In genomic region chr13:20796651-20797050, GRCm38 (mm10) we compare ENCODE assay signal across 27 mouse cellular contexts. TPM values are rescaled to one million over a fixed set of nuclear protein-coding genes. Genes with fewer than 3 reads are reported as not detected.
DNase-seq lines count a peak whose midpoint lies in the region; ATAC-seq and TF ChIP-seq lines count a peak whose summit lies in the region.
"Had no signal": no experiment of that assay in that cellular context is flagged by ENCODE, and none has a peak within 500 bp of the region (broad histone marks: within the 10 kb centered on the region; RNA-seq: fewer than 3 reads in every experiment).

No protein-coding gene starts in this region.

- H3K9me3 ChIP-seq in kidney, embryonic 14.5 days (ENCODE audit: control insufficient read depth, low read length) = no peaks in the 10 kb centered on the region
- H3K9me3 ChIP-seq in midbrain, embryonic 11.5 days (ENCODE audit: control insufficient read depth, low read length) = no peaks in the 10 kb centered on the region
- H3K9me3 ChIP-seq: forebrain, embryonic 10.5 days; heart, embryonic 12.5 days; heart, embryonic 15.5 days; hindbrain, embryonic 10.5 days; hindbrain, embryonic 13.5 days had no signal

- H3K27ac ChIP-seq in kidney, embryonic 14.5 days (ENCODE audit: low read depth, low read length) = no peak overlapping the region
- H3K27ac ChIP-seq in bone marrow macrophage, adult 2 months (ENCODE audit: insufficient read depth, low read depth, low read length) = peak overlapping the region; percentile 97
- H3K27ac ChIP-seq in midbrain, embryonic 11.5 days (ENCODE audit: low read depth, low read length) = no peak overlapping the region
- H3K27ac ChIP-seq: forebrain, embryonic 10.5 days; gastrocnemius, adult 2 months; heart, embryonic 15.5 days; hindbrain, embryonic 10.5 days; hindbrain, embryonic 13.5 days had no signal

- no peak for TF ChIP-seq POLR2A in bone marrow macrophage, adult 2 months (IDR thresholded peaks at IDR 0.05; ENCODE audit: borderline replicate concordance, low read depth, low read length)

- WGBS in kidney, embryonic 14.5 days = 83% methylated on average over 3 of the region's 3 CpGs
- 87% methylated on average over 3 of the region's 3 CpGs for WGBS in midbrain, embryonic 11.5 days

- no peaks in the 10 kb centered on the region for H3K27me3 ChIP-seq in kidney, embryonic 14.5 days (ENCODE audit: control insufficient read depth, insufficient read depth, low read length)
- H3K27me3 ChIP-seq in midbrain, embryonic 11.5 days (ENCODE audit: control insufficient read depth, insufficient read depth, low read length) = no peaks in the 10 kb centered on the region
- H3K27me3 ChIP-seq: heart, embryonic 12.5 days; heart, embryonic 15.5 days; hindbrain, embryonic 13.5 days had no signal

- H3K4me2 ChIP-seq in kidney, embryonic 14.5 days (replicated peaks; ENCODE audit: low read depth, low read length) = no peak overlapping the region
- no peak overlapping the region for H3K4me2 ChIP-seq in midbrain, embryonic 11.5 days
- H3K4me2 ChIP-seq: heart, embryonic 12.5 days; heart, embryonic 15.5 days; hindbrain, embryonic 13.5 days had no signal

- H3K4me1 ChIP-seq in kidney, embryonic 14.5 days (ENCODE audit: control insufficient read depth, insufficient read depth, low read length) = no peaks in the 10 kb centered on the region
- peaks cover 48% of the 10 kb centered on the region for H3K4me1 ChIP-seq in bone marrow macrophage, adult 2 months (ENCODE audit: control insufficient read depth, insufficient read depth, low read length)
- H3K4me1 ChIP-seq in midbrain, embryonic 11.5 days (ENCODE audit: control insufficient read depth, insufficient read depth, low read length) = no peaks in the 10 kb centered on the region
- H3K4me1 ChIP-seq: heart, embryonic 15.5 days; hindbrain, embryonic 10.5 days; hindbrain, embryonic 13.5 days had no signal

- H3K4me3 ChIP-seq in kidney, embryonic 14.5 days (ENCODE audit: low read length) = no peak overlapping the region
- H3K4me3 ChIP-seq in bone marrow macrophage, adult 2 months (ENCODE audit: insufficient read depth, low read length) = peak overlapping the region; percentile 88
- H3K4me3 ChIP-seq in midbrain, embryonic 11.5 days (ENCODE audit: low read depth, low read length) = no peak overlapping the region
- H3K4me3 ChIP-seq: forebrain, embryonic 10.5 days; gastrocnemius, adult 2 months; heart, embryonic 12.5 days; heart, embryonic 15.5 days; hindbrain, embryonic 10.5 days; hindbrain, embryonic 13.5 days had no signal

- H3K9ac ChIP-seq in kidney, embryonic 14.5 days (ENCODE audit: low read depth, low read length) = no peak overlapping the region
- no peak overlapping the region for H3K9ac ChIP-seq in midbrain, embryonic 11.5 days (ENCODE audit: low read length)
- H3K9ac ChIP-seq: forebrain, postnatal 0 days; heart, embryonic 12.5 days; heart, embryonic 15.5 days; hindbrain, embryonic 13.5 days had no signal

- no peak for TF ChIP-seq CTCF in bone marrow macrophage, adult 2 months (IDR thresholded peaks at IDR 0.05; ENCODE audit: low read depth, low read length)

- DNase-seq in kidney, adult 18-20 months = peak; percentile 29
- peak; percentile 84 for DNase-seq in kidney, adult 9 months
- no peak for DNase-seq in kidney, postnatal 10 days
- DNase-seq in kidney, postnatal 25 days = peak; percentile 44 to 68
- DNase-seq in adrenal gland, adult (ENCODE audit: inconsistent age in 2 of 2, low spot score in 1 of 2) = no peak
- no peak for DNase-seq in midbrain, embryonic 11.5 days (ENCODE audit: low spot score, missing footprints)
- DNase-seq: adrenal gland, adult 8-10 months; adrenal gland, postnatal 25 days; B cell, adult 2 months; cerebellum, adult 18-20 months; cerebellum, adult 9-10 months; cerebellum, postnatal 14 days; forebrain, postnatal 0 days; gastrocnemius, adult 2 months; gastrocnemius, postnatal 14 days; heart, adult 18-20 months; heart, postnatal 10 days; heart, postnatal 36 days had no signal

- H3K36me3 ChIP-seq in kidney, embryonic 14.5 days (ENCODE audit: control insufficient read depth, insufficient read depth, low read length) = no peaks in the 10 kb centered on the region
- no peaks in the 10 kb centered on the region for H3K36me3 ChIP-seq in midbrain, embryonic 11.5 days (ENCODE audit: control insufficient read depth, insufficient read depth, low read length)
- H3K36me3 ChIP-seq: forebrain, embryonic 10.5 days; heart, embryonic 12.5 days; heart, embryonic 15.5 days; hindbrain, embryonic 10.5 days; hindbrain, embryonic 13.5 days had no signal

- no peak for ATAC-seq in kidney, embryonic 14.5 days (ENCODE audit: low FRiP score, low TSS enrichment)
- ATAC-seq in midbrain, embryonic 11.5 days (ENCODE audit: low FRiP score) = no peak
- ATAC-seq: forebrain, embryonic 14.5 days; forebrain, postnatal 0 days; hindbrain, embryonic 16.5 days had no signal

RNA-seq across cellular contexts. Expression of gene Aoah, which starts 2.7 kb away (rescaled TPM):
- 0.57 and 0.95 TPM in 2 replicates for polyA plus RNA-seq in kidney, embryonic 14.5 days (2014; fragmentation: Nextera tagmentation; extraction: Ambion mirVana)
- polyA plus RNA-seq in bone marrow macrophage, adult 2 months (2012; ENCODE audit: insufficient read depth, insufficient read length, missing spikeins) = 138 and 142 TPM in 2 replicates
- polyA plus RNA-seq in midbrain, embryonic 11.5 days (2014; fragmentation: Nextera tagmentation; extraction: Ambion mirVana) = 0.87 and 1.1 TPM in 2 replicates

Comparison
In these comparisons a context has a peak if more than half of its experiments do, and no peak if none do; other contexts are left out.
1. DNase-seq: peak in kidney, adult 18-20 months (single experiment), kidney, adult 9 months (single experiment) and kidney, postnatal 25 days (2 of 2); none in kidney, postnatal 10 days (single experiment), adrenal gland, adult (0 of 2) and midbrain, embryonic 11.5 days (single experiment).
2. RNA of gene Aoah, which starts 2.7 kb away (polyA plus RNA-seq): 138 to 142 TPM in bone marrow macrophage, adult 2 months; 0.57 to 0.95 TPM in kidney, embryonic 14.5 days and 0.87 to 1.1 TPM in midbrain, embryonic 11.5 days; every median in the first group is over 10 times any median in the second.